Mouse (Mus musculus): ENCODE results near the gene Lmntd1. TPM values are rescaled to one million over a fixed set of nuclear protein-coding genes. Genes with fewer than 3 reads are reported as not detected.

The Lmntd1 gene
- polyA plus RNA-seq, 1 experiment from 2014 or later: 1.3 TPM

DNA sequence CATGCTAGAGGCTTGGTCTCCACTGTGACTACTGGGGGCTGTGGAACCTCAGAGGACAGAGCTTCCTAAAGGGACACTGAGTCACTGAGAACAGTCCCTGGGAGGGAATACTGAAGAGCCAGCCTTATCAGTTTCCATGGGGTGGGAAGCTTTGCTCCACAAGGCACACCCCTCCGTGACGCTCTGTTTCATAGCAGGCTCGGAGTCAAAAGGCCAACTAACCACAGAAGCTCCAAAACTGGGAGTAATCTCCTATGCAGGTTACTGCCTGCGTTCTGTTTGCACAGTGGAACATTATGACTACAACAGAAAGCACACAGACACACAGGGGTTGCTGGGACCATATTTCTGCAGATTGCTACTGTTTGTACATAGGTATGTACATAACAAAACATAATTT, 18.2 kb downstream of the Lmntd1 start:
- H3K9me3 ChIP-seq (ENCODE audit: control insufficient read depth, low read length): no peaks in the 10 kb centered on the region
- H3K27me3 ChIP-seq (ENCODE audit: control insufficient read depth, insufficient read depth, low read length): no peaks in the 10 kb centered on the region
- WGBS: 88% methylated on average over 4 of the region's 4 CpGs
- H3K4me3 ChIP-seq (replicated peaks; ENCODE audit: low read depth, low read length): no peak overlapping the region
- H3K27ac ChIP-seq (replicated peaks; ENCODE audit: low read depth, low read length): no peak overlapping the region
- H3K9ac ChIP-seq (replicated peaks; ENCODE audit: low read length): no peak overlapping the region
- H3K4me2 ChIP-seq (ENCODE audit: low read length): no peak overlapping the region
- H3K36me3 ChIP-seq (ENCODE audit: control insufficient read depth, insufficient read depth, low read length): no peaks in the 10 kb centered on the region
- ATAC-seq (ENCODE audit: low FRiP score, low TSS enrichment) (no peak), DNase-seq (no peak)
- 0 out of 2 replicates have a peak, but pooled peaks cover 8% of the 10 kb centered on the region for H3K4me1 ChIP-seq (ENCODE audit: control insufficient read depth, insufficient read depth, low read length)

DNA sequence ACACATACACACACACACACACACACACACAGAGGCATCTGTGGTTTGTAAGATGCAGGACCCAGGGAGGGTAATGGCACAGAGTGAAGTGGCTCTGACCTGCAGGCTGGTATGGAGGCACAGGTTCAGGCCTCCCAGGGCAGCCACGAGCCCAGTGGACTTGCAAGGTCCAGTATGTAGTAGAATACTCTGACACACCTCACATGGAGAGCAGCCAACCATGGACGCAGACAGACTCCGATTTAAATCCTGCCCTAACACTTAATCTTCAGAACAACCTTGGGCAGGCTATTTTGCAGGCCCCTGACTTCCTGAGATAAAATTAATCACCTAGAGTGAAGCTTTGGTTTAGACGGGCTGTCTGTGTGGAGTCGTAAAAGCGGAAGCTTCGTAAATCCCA, 20.1 kb downstream of the Lmntd1 start:
- Histone ChIP-seq H3K9me3 (ENCODE audit: control insufficient read depth, low read length) (no peaks in the 10 kb centered on the region), H3K4me2 (ENCODE audit: low read length) (no peak overlapping the region), H3K4me1 (ENCODE audit: control insufficient read depth, insufficient read depth, low read length) (0 out of 2 replicates have a peak, but pooled peaks cover 8% of the 10 kb centered on the region), H3K36me3 (ENCODE audit: control insufficient read depth, insufficient read depth, low read length) (no peaks in the 10 kb centered on the region), H3K9ac (replicated peaks; ENCODE audit: low read length) (no peak overlapping the region), H3K27me3 (ENCODE audit: control insufficient read depth, insufficient read depth, low read length) (no peaks in the 10 kb centered on the region), H3K27ac (replicated peaks; ENCODE audit: low read depth, low read length) (no peak overlapping the region), H3K4me3 (replicated peaks; ENCODE audit: low read depth, low read length) (no peak overlapping the region)
- ATAC-seq (ENCODE audit: low FRiP score, low TSS enrichment): no peak
- WGBS: 52% methylated on average over 7 of the region's 7 CpGs
- DNase-seq: no peak

DNA sequence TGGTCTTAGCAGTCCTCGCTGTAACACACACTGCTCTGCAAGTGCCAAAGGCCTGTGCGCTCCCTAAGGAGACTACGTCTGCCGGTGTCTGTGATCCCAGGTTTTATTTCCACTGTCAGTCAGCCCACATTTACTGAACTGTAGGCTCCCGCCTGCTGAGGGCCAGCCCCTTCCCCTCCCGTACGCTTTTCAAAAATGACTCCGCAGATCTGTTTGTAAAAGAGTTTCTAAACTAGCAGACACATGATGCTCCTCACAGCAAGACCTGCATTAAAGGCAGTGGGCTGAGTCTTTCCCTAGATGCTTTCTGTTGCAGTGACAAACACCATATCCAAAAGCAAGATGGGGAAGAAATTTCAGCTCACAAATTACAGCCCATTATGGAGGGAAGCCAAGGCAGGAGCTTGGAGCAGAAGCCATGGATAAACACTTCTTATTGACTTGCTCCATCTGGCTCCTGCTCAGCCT, 21.6 kb downstream of the Lmntd1 start:
- ATAC-seq (ENCODE audit: low FRiP score, low TSS enrichment): no peak
- 0 out of 2 replicates have a peak, but pooled peaks cover 8% of the 10 kb centered on the region for H3K4me1 ChIP-seq (ENCODE audit: control insufficient read depth, insufficient read depth, low read length)
- no peaks in the 10 kb centered on the region for H3K36me3 ChIP-seq (ENCODE audit: control insufficient read depth, insufficient read depth, low read length)
- no peak for DNase-seq
- WGBS: 50% methylated on average over 8 of the region's 8 CpGs
- H3K4me2 ChIP-seq (ENCODE audit: low read length): no peak overlapping the region
- H3K9me3 ChIP-seq (ENCODE audit: control insufficient read depth, low read length): no peaks in the 10 kb centered on the region
- H3K4me3 ChIP-seq (replicated peaks; ENCODE audit: low read depth, low read length): no peak overlapping the region
- no peaks in the 10 kb centered on the region for H3K27me3 ChIP-seq (ENCODE audit: control insufficient read depth, insufficient read depth, low read length)
- H3K9ac ChIP-seq (replicated peaks; ENCODE audit: low read length): no peak overlapping the region
- 0 out of 2 replicates have a peak overlapping the region, but pooled peaks have one; percentile 20 for H3K27ac ChIP-seq (replicated peaks; ENCODE audit: low read depth, low read length)

GRCm38 (mm10) chr6:145592036-145592435, 22.1 kb downstream of the Lmntd1 start:
- H3K27me3 ChIP-seq (ENCODE audit: control insufficient read depth, insufficient read depth, low read length): no peaks in the 10 kb centered on the region
- no peaks in the 10 kb centered on the region for H3K9me3 ChIP-seq (ENCODE audit: control insufficient read depth, low read length)
- 81% methylated on average over 6 of the region's 6 CpGs for WGBS
- 0 out of 2 replicates have a peak overlapping the region, but pooled peaks have one; percentile 20 for H3K27ac ChIP-seq (replicated peaks; ENCODE audit: low read depth, low read length)
- ATAC-seq (ENCODE audit: low FRiP score, low TSS enrichment) (no peak), DNase-seq (no peak)
- H3K9ac ChIP-seq (replicated peaks; ENCODE audit: low read length): no peak overlapping the region
- no peak overlapping the region for H3K4me3 ChIP-seq (replicated peaks; ENCODE audit: low read depth, low read length)
- no peak overlapping the region for H3K4me2 ChIP-seq (ENCODE audit: low read length)
- H3K4me1 ChIP-seq (ENCODE audit: control insufficient read depth, insufficient read depth, low read length): 0 out of 2 replicates have a peak, but pooled peaks cover 8% of the 10 kb centered on the region
- H3K36me3 ChIP-seq (ENCODE audit: control insufficient read depth, insufficient read depth, low read length): no peaks in the 10 kb centered on the region

DNA sequence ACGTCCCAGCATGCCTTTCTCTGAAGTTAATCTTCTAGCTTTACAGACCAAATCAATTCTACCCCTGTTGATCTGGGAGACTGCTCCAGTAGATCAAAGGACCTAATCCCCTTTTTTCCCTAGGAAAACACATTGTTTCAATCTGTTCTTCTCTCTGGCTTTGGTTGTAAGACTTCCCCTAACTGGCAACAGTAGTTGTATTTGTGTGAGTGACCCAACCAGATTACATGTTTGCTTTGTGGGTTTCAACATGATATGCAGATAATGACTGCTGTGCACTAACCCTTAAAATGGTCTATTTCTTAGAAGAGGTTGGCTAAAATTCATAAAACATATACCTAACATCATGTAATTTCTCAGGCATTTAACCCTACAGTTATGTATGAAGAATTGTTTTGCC, 22.5 kb downstream of the Lmntd1 start:
- Histone ChIP-seq H3K36me3 (ENCODE audit: control insufficient read depth, insufficient read depth, low read length) (no peaks in the 10 kb centered on the region), H3K27me3 (ENCODE audit: control insufficient read depth, insufficient read depth, low read length) (no peaks in the 10 kb centered on the region), H3K9me3 (ENCODE audit: control insufficient read depth, low read length) (no peaks in the 10 kb centered on the region), H3K4me3 (replicated peaks; ENCODE audit: low read depth, low read length) (no peak overlapping the region), H3K27ac (replicated peaks; ENCODE audit: low read depth, low read length) (no peak overlapping the region), H3K4me2 (ENCODE audit: low read length) (no peak overlapping the region), H3K9ac (replicated peaks; ENCODE audit: low read length) (no peak overlapping the region), H3K4me1 (ENCODE audit: control insufficient read depth, insufficient read depth, low read length) (0 out of 2 replicates have a peak, but pooled peaks cover 8% of the 10 kb centered on the region)
- ATAC-seq (ENCODE audit: low FRiP score, low TSS enrichment) (no peak), DNase-seq (no peak)
- 41% methylated on average over 1 of the region's 1 CpGs for WGBS

GRCm38 (mm10) chr6:145590501-145591293, 23.4 kb downstream of the Lmntd1 start:
- DNase-seq (no peak), ATAC-seq (ENCODE audit: low FRiP score, low TSS enrichment) (no peak)
- H3K27ac ChIP-seq (replicated peaks; ENCODE audit: low read depth, low read length): no peak overlapping the region
- H3K4me1 ChIP-seq (ENCODE audit: control insufficient read depth, insufficient read depth, low read length): peaks cover 11% of the 10 kb centered on the region; the same call in 1 of the 2 replicates
- no peak overlapping the region for H3K9ac ChIP-seq (replicated peaks; ENCODE audit: low read length)
- H3K4me2 ChIP-seq (ENCODE audit: low read length): no peak overlapping the region
- H3K27me3 ChIP-seq (ENCODE audit: control insufficient read depth, insufficient read depth, low read length): no peaks in the 10 kb centered on the region
- WGBS: 94% methylated on average over 11 of the region's 11 CpGs
- H3K36me3 ChIP-seq (ENCODE audit: control insufficient read depth, insufficient read depth, low read length): no peaks in the 10 kb centered on the region
- H3K9me3 ChIP-seq (ENCODE audit: control insufficient read depth, low read length): no peaks in the 10 kb centered on the region
- no peak overlapping the region for H3K4me3 ChIP-seq (replicated peaks; ENCODE audit: low read depth, low read length)

DNA sequence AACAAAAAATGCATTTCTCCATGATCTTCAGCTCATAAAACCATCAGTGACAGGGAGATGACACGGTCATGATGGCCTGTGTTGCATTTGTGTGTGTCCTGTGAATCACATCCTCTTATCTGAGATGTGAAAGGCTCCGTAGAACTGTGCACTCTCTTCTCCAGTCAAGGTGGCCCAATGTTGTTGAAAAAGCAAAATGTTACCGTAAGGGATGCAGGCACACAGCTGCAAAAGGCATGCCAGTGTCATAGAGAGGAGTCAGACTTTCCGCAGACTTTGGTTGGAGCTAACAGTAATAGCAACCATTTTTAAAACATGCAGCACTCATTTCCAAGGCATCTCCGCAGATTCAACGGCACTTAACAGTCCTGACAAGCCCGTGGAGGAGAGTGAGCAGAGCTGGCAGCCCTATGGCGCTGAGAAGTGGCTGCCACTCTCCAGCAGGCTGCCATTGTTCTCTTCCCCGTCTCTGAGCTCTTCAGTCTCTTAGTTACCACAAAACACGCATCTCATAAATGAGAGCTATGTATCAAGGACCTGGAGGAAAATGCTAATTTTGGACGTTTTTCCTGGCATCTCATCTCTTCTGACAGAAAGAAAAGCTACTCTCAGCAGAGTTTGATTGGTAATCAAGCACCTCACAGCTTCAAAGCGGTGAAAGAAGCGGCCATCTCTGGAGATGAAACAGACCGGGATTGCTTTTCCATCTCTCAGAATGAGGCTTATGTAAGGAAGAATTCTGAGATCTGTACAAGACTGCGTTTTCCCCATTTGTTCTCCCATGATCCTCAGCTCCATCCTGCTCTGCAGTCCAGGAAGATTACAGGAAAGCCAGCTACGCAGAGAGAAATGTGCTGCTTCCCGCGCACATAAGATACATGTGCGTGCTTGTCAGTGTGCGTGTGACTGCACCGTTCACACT, 28.8 kb downstream of the Lmntd1 start:
- H3K9me3 ChIP-seq (ENCODE audit: control insufficient read depth, low read length): no peaks in the 10 kb centered on the region
- ATAC-seq (ENCODE audit: low FRiP score, low TSS enrichment): peak; percentile 79; the same call in 1 of the 2 replicates
- peak overlapping the region; percentile 44 for H3K4me2 ChIP-seq (ENCODE audit: low read length)
- peaks cover 15% of the 10 kb centered on the region for H3K4me1 ChIP-seq (ENCODE audit: control insufficient read depth, insufficient read depth, low read length)
- no peak overlapping the region; the same call in 1 of the 2 replicates for H3K4me3 ChIP-seq (replicated peaks; ENCODE audit: low read depth, low read length)
- peak overlapping the region; percentile 80 for H3K27ac ChIP-seq (replicated peaks; ENCODE audit: low read depth, low read length)
- WGBS: 35% methylated on average over 21 of the region's 21 CpGs
- DNase-seq: peak; percentile 74
- no peaks in the 10 kb centered on the region for H3K27me3 ChIP-seq (ENCODE audit: control insufficient read depth, insufficient read depth, low read length)
- H3K36me3 ChIP-seq (ENCODE audit: control insufficient read depth, insufficient read depth, low read length): no peaks in the 10 kb centered on the region
- H3K9ac ChIP-seq (replicated peaks; ENCODE audit: low read length): peak overlapping the region; percentile 30

GRCm38 (mm10) chr6:145581366-145582170, 32.6 kb downstream of the Lmntd1 start:
- 81% methylated on average over 10 of the region's 10 CpGs for WGBS

More at GRCm38 (mm10) chr6:145581366-145582170, 32.6 kb downstream of the Lmntd1 start:
- ATAC-seq (ENCODE audit: low FRiP score, low TSS enrichment) (no peak), DNase-seq (no peak)
- Histone ChIP-seq H3K4me2 (ENCODE audit: low read length) (no peak overlapping the region), H3K4me3 (replicated peaks; ENCODE audit: low read depth, low read length) (no peak overlapping the region), H3K27ac (replicated peaks; ENCODE audit: low read depth, low read length) (no peak overlapping the region), H3K9ac (replicated peaks; ENCODE audit: low read length) (no peak overlapping the region), H3K36me3 (ENCODE audit: control insufficient read depth, insufficient read depth, low read length) (no peaks in the 10 kb centered on the region), H3K4me1 (ENCODE audit: control insufficient read depth, insufficient read depth, low read length) (peaks cover 23% of the 10 kb centered on the region), H3K27me3 (ENCODE audit: control insufficient read depth, insufficient read depth, low read length) (no peaks in the 10 kb centered on the region), H3K9me3 (ENCODE audit: control insufficient read depth, low read length) (no peaks in the 10 kb centered on the region)
